Mouse (Mus musculus) small intestine, adult 2 months (tissue): ENCODE results near the gene Dnm2.

ENCODE experiments used
- CTCF ChIP-seq: fragments of 200-500 bp; IDR thresholded peaks from 2 replicates; pipeline ENCODE4 v1.5.1; 2012; ENCODE audit warnings: low read depth, mild to moderate bottlenecking, control low read depth, inconsistent platforms, low read length, moderate library complexity, mixed read lengths; ENCODE audit not compliant: insufficient replicate concordance, insufficient read length; ENCODE audit errors: extremely low read depth
- POLR2A ChIP-seq: fragments of 200-500 bp; IDR thresholded peaks from 2 replicates; pipeline ENCODE4 v1.6.1; 2012; ENCODE audit warnings: low read depth, mild to moderate bottlenecking, control low read depth, inconsistent platforms, low read length, moderate library complexity

GRCm38 (mm10) chr9:21397170-21397569 lies 27.5 kb upstream of the Dnm2 start:
- TF ChIP-seq CTCF (no peak), POLR2A (no peak)
